Mouse (Mus musculus) myocyte (in vitro differentiated cells): ENCODE measurements at regions not wholly inside any gene's neighbourhood (a gene's known extent, or its start where the extent isn't known, plus 50 kb on each side); places are given as distances from the start of the nearest gene placed in this dataset.
A peak's percentile ranks its signal among the peaks of the same experiment; 100 is the strongest.

ENCODE experiments used
- H3K27me3 ChIP-seq: one replicate; pipeline ENCODE4 v1.6.1; 2011; ENCODE audit not compliant: control insufficient read depth, insufficient read depth, insufficient read length
- H3K36me3 ChIP-seq: one replicate; pipeline ENCODE4 v1.6.1; 2011; ENCODE audit not compliant: control insufficient read depth, insufficient read depth
- H3K4me2 ChIP-seq: one replicate; pipeline ENCODE4 v1.6.1; 2011; ENCODE audit warnings: low read depth, control low read depth
- H3K4me3 ChIP-seq: one replicate; pipeline ENCODE4 v1.5.1; 2011; ENCODE audit warnings: mild to moderate bottlenecking, control low read depth, moderate library complexity
- H3K79me2 ChIP-seq: one replicate; pipeline ENCODE4 v1.6.1; 2011; ENCODE audit not compliant: control insufficient read depth, insufficient read depth
- H3ac ChIP-seq: one replicate; pipeline ENCODE4 v1.6.1; 2011; ENCODE audit not compliant: control insufficient read depth, insufficient read length
- CEBPB ChIP-seq: IDR thresholded peaks from 2 replicates; pipeline ENCODE4 v1.6.1; 2011; ENCODE audit warnings: mild to moderate bottlenecking, moderate library complexity; ENCODE audit not compliant: poor library complexity, insufficient read depth, severe bottlenecking
- E2F4 ChIP-seq: IDR thresholded peaks from one replicate; pipeline ENCODE4 v1.6.1; 2011; ENCODE audit warnings: mild to moderate bottlenecking, control low read depth, moderate library complexity; ENCODE audit not compliant: insufficient read depth
- MAX ChIP-seq: IDR thresholded peaks from one replicate; pipeline ENCODE4 v1.6.1; 2011; ENCODE audit warnings: low read depth, mild to moderate bottlenecking, control low read depth
- MYOD1 ChIP-seq, 3 experiments: IDR thresholded peaks; one replicate each; pipeline ENCODE4 v1.6.1; 2011; ENCODE audit warnings: control low read depth in 2 of 3, low read depth in 2 of 3, mild to moderate bottlenecking in 2 of 3, moderate library complexity in 1 of 3; ENCODE audit not compliant: insufficient read length in 2 of 3, control insufficient read depth in 1 of 3
- MYOG ChIP-seq, 3 experiments: IDR thresholded peaks; one replicate each; pipeline ENCODE4 v1.6.1; 2011; ENCODE audit warnings: control low read depth in 2 of 3, low read depth in 2 of 3, mild to moderate bottlenecking in 2 of 3; ENCODE audit not compliant: insufficient read length in 2 of 3, control insufficient read depth in 1 of 3, insufficient read depth in 1 of 3
- POLR2A ChIP-seq: IDR thresholded peaks from one replicate; pipeline ENCODE4 v1.6.1; 2011; ENCODE audit warnings: low read depth, mild to moderate bottlenecking, control low read depth, moderate library complexity; ENCODE audit not compliant: insufficient read length
- POLR2AphosphoS2 ChIP-seq: IDR thresholded peaks from one replicate; pipeline ENCODE4 v1.6.1; 2011; ENCODE audit warnings: low read depth, control low read depth; ENCODE audit not compliant: insufficient read length
- REST ChIP-seq: IDR thresholded peaks from one replicate; pipeline ENCODE4 v1.6.1; 2011; ENCODE audit warnings: mild to moderate bottlenecking, control low read depth, moderate library complexity; ENCODE audit not compliant: insufficient read depth, insufficient read length
- SRF ChIP-seq: IDR thresholded peaks from one replicate; pipeline ENCODE4 v1.6.1; 2011; ENCODE audit warnings: low read depth; ENCODE audit not compliant: control insufficient read depth, insufficient read length
- TCF12 ChIP-seq: IDR thresholded peaks from one replicate; pipeline ENCODE4 v1.6.1; 2011; ENCODE audit warnings: mild to moderate bottlenecking, control low read depth; ENCODE audit not compliant: poor library complexity, insufficient read depth, severe bottlenecking
- TCF3 ChIP-seq: IDR thresholded peaks from one replicate; pipeline ENCODE4 v1.6.1; 2011; ENCODE audit warnings: low read depth, control low read depth; ENCODE audit not compliant: insufficient read length
- USF1 ChIP-seq: IDR thresholded peaks from one replicate; pipeline ENCODE4 v1.6.1; 2011; ENCODE audit warnings: low read depth, mild to moderate bottlenecking, control low read depth, moderate library complexity

DNA sequence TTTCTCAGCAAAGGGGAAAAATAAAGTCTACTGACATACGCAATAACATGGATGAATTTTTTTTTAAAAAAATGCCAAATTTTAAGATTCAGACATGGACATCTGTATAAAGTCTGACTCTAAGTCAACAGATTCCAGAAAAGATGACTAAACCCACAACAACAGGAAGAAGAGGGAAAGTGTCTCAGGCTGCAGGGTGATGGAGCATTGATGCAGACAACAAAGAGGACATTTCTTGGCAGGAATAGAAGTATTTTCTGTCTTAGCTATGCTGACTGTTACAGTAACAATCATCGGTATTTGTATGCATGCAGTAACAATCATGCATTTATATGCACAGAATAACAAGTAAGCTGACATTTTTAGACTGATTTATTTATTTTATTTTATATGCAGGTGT lies 139.5 kb downstream of the S1pr1 start:
- TF ChIP-seq MYOD1 (IDR thresholded peaks at IDR 0.05; ENCODE audit: control insufficient read depth in 1 of 3, insufficient read length in 2 of 3, low read depth in 2 of 3) (no peak), USF1 (no peak), SRF (no peak)
- no peaks in the 10 kb centered on the region for H3K27me3 ChIP-seq
- no peak overlapping the region for H3ac ChIP-seq
- H3K36me3 ChIP-seq: no peaks in the 10 kb centered on the region
- H3K4me2 ChIP-seq: no peak overlapping the region
- H3K79me2 ChIP-seq: no peaks in the 10 kb centered on the region
- H3K4me3 ChIP-seq: no peak overlapping the region

DNA sequence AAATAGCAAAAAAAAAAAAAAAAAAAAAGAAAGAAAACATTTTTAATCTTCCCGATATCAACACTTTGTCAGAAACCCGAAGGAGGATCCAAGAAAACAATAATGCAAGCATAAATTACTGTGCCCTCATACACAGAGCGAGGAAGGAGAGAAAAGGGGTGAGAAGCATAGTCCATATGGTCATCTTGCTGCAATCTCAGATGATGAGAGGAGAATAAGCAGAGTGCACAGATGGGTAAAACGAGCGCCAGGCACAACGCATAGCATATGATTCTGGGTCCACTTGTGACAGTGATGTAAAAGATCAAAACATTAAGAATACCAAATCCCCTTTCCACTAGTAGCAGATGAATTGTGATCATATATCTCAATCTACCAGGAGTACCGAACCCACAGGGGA lies 152.1 kb downstream of the S1pr1 start:
- H3K27me3 ChIP-seq: peaks cover 4% of the 10 kb centered on the region
- TF ChIP-seq MAX (no peak), REST (no peak), SRF (no peak), TCF3 (no peak), POLR2AphosphoS2 (no peak), MYOG (IDR thresholded peaks at IDR 0.05; ENCODE audit: control insufficient read depth in 1 of 3, insufficient read depth in 1 of 3, insufficient read length in 2 of 3, low read depth in 2 of 3) (no peak), E2F4 (no peak), USF1 (no peak), POLR2A (no peak), CEBPB (no peak), TCF12 (no peak), MYOD1 (IDR thresholded peaks at IDR 0.05; ENCODE audit: control insufficient read depth in 1 of 3, insufficient read length in 2 of 3, low read depth in 2 of 3) (no peak)
- H3ac ChIP-seq: no peak overlapping the region
- no peak overlapping the region for H3K4me3 ChIP-seq
- H3K79me2 ChIP-seq: no peaks in the 10 kb centered on the region
- H3K36me3 ChIP-seq: no peaks in the 10 kb centered on the region
- no peak overlapping the region for H3K4me2 ChIP-seq

- no peak overlapping the region for H3K4me3 ChIP-seq
- H3K4me2 ChIP-seq: peak overlapping the region; percentile 30
- no peak overlapping the region for H3ac ChIP-seq
- H3K79me2 ChIP-seq: no peaks in the 10 kb centered on the region
- TF ChIP-seq CEBPB: no peak
- TF ChIP-seq TCF12: no peak
- no peak for TF ChIP-seq MYOG (IDR thresholded peaks at IDR 0.05; ENCODE audit: control insufficient read depth in 1 of 3, insufficient read depth in 1 of 3, insufficient read length in 2 of 3, low read depth in 2 of 3)
- no peak for TF ChIP-seq TCF3
- TF ChIP-seq POLR2A: no peak
- TF ChIP-seq SRF: no peak
- no peak for TF ChIP-seq POLR2AphosphoS2
- TF ChIP-seq E2F4: no peak
- TF ChIP-seq MAX: no peak
- TF ChIP-seq USF1: no peak
- no peak for TF ChIP-seq REST
- TF ChIP-seq MYOD1 (IDR thresholded peaks at IDR 0.05; ENCODE audit: control insufficient read depth in 1 of 3, insufficient read length in 2 of 3, low read depth in 2 of 3): no peak
- no peaks in the 10 kb centered on the region for H3K36me3 ChIP-seq
- H3K27me3 ChIP-seq: no peaks in the 10 kb centered on the region
These were observed 159.8 kb downstream of the S1pr1 start for GRCm38 (mm10) chr3:115554809-115555708.

DNA sequence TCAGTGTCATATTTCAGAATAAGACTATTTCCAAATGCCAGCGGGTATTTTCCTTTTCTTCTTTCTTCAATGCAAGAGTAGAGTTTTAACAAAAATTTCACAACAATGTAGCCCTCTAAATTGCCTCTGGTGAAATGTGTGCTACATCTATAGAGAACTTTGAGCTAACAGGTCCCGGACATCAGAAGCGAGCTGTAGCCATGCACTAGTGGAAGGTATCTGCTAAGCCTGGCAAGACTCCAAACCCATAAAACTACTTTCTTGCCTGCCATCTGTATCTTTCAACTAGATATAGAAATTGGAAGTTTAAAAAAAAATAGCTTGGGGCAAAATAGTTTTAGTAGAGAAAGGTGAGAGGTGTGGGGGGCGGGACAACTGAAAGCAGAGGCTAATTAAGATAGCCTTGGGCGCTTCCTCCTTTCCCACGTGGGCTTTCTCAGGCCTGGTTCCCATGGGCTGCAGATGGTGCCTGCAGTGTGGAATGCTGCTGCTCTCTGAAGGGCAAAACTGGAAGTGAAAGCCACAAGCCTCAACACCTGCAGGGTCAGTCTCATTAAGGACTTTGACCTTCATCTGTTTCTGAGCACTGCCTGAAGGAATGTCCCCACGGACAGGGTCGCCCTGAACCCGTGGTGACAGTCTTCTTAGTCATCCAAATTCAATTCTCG lies 160.9 kb downstream of the S1pr1 start:
- Histone ChIP-seq H3K4me3 (no peak overlapping the region), H3K79me2 (no peaks in the 10 kb centered on the region), H3K36me3 (no peaks in the 10 kb centered on the region), H3K27me3 (no peaks in the 10 kb centered on the region), H3K4me2 (peak overlapping the region; percentile 30), H3ac (no peak overlapping the region)
- TF ChIP-seq POLR2A (no peak), POLR2AphosphoS2 (no peak), MYOD1 (IDR thresholded peaks at IDR 0.05; ENCODE audit: control insufficient read depth in 1 of 3, insufficient read length in 2 of 3, low read depth in 2 of 3) (no peak), TCF3 (no peak), SRF (no peak), CEBPB (no peak)

- no peak for TF ChIP-seq SRF
- TF ChIP-seq REST: no peak
- TF ChIP-seq POLR2AphosphoS2: no peak
- TF ChIP-seq MYOG (IDR thresholded peaks at IDR 0.05; ENCODE audit: control insufficient read depth in 1 of 3, insufficient read depth in 1 of 3, insufficient read length in 2 of 3, low read depth in 2 of 3): no peak
- TF ChIP-seq CEBPB: no peak
- no peak for TF ChIP-seq USF1
- no peak for TF ChIP-seq TCF12
- TF ChIP-seq TCF3: no peak
- no peak for TF ChIP-seq POLR2A
- no peak for TF ChIP-seq E2F4
- no peak for TF ChIP-seq MYOD1 (IDR thresholded peaks at IDR 0.05; ENCODE audit: control insufficient read depth in 1 of 3, insufficient read length in 2 of 3, low read depth in 2 of 3)
- TF ChIP-seq MAX: no peak
- H3ac ChIP-seq: no peak overlapping the region
- no peaks in the 10 kb centered on the region for H3K27me3 ChIP-seq
- H3K36me3 ChIP-seq: no peaks in the 10 kb centered on the region
- no peak overlapping the region for H3K4me2 ChIP-seq
- H3K79me2 ChIP-seq: no peaks in the 10 kb centered on the region
- H3K4me3 ChIP-seq: no peak overlapping the region
These were observed 173.1 kb downstream of the S1pr1 start for GRCm38 (mm10) chr3:115541789-115542188.
